Mouse (Mus musculus) cerebellum, adult 2 months (tissue): ENCODE measurements around the gene Tlr4.

Experiments
- CTCF ChIP-seq: fragments of 200-500 bp; IDR thresholded peaks from 2 replicates; pipeline ENCODE4 v1.5.1; 2011; ENCODE audit warnings: low read depth, mild to moderate bottlenecking, control low read depth, low read length, moderate library complexity, borderline replicate concordance; ENCODE audit not compliant: insufficient read depth
- POLR2A ChIP-seq: fragments of 200-500 bp; IDR thresholded peaks from 2 replicates; pipeline ENCODE4 v1.6.1; 2011; ENCODE audit warnings: low read length, control low read depth, borderline replicate concordance; ENCODE audit not compliant: insufficient read depth

DNA sequence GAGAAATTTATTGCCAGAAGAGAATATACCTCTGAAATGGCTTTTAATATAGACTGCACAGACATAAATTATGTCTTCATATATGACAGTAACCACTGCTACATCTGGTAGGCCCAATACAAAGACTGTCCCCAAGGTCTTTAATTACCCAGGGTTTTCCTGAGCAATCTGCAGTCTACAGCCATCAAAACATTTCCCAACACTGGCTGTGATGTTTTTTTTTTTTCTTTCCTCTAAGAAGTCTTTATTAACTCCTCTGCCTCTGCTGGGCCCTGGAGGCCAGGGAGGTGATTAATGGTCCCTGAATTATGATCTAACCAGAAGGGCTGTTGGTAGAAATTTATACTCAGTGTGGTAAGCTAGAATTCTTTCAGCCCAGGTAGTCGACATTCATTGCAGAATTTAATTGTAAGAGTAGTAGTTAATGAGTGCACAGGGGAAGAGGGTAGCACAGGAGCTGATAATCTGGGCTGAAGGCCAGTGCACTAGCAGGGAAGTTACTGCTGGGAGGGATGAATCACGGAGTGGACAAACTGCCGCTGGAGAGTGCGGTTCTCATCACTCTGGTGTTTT lies 111.2 kb downstream of the Tlr4 start:
- TF ChIP-seq CTCF = no peak
- TF ChIP-seq POLR2A = no peak
